Mouse (Mus musculus) frontal cortex, postnatal 36 days (tissue): ENCODE results near the gene Gsap.
"Not testable (repeated sequence)": the region's sequence is repeated elsewhere in the genome, so short reads cannot be mapped to it uniquely, and the experiment has no call there.

Experiments used
- DNase-seq, 2 experiments: peaks; one replicate each; pipeline ENCODE4 v3.0.0; 2022; ENCODE audit warnings: low spot score in 2 of 2

The Gsap gene

DNA sequence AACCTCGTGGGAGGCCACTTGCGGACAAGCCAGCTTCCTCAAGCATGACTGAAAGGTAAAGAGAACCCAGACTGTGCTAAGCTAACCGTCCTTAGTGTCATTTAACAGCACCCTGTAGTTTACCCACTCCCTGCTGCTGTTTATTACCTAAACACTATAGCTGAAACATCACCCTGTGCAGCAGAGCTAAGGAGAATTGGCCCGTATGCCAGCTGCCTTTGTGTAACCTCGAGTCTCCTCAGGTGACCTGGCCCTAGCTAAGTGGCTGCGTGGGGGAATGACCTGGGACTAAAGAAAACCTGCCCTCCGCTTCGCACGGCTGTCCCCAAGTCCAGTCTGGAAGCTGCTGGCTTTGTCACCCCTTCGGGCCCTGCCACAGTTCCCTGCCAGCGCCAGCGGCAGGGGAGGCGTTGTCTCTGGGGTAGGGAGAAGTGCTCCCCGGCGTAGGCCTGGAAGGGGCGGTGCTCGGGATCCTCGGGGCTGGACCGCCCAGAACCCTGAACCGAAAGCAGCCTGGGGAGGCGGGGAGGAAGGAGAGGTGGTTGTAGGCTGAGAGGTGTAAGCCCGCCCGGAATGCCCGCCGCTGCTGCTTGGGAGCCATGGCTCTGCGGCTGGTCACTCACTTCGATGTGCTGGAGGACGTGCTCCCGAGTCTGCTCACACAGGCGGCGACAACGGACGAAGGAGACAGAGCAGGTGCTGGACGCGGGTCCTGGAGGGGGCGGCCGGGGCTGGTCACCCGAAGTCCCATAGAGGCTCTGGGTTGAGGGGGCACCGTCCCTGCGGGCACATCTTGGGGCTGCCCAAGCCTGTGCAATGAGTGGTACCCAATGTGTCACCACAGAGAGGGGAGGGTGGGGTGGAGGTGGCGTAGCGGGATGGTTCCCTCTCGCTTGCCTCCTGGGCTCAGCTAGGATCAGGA lies at the start of gene Gsap:
TSS of gene Gsap (plus strand) at position 492 of the 922 bp plus-strand sequence.
- DNase-seq, result peak; percentile 30 to 57

DNA sequence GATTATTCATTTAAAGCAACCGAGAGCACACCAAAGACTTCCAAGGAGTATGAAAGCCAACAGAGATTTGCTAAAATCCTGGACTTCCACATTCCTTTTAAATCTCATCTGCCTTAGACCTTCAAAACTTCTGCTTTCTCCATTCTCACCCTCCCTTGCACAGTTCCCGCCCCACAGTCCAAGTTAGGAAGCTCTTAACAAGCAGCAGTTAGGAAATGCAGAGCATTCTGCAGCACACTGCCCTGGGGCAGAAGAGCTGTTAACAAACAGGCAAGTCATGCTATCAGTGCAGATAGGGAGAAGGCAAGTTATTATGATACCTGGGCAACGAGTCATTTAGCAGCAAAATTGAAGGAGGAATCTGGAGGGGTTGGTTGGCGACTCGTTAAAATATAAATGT lies 49.5 kb upstream of the Gsap start:
- DNase-seq, result no peak

DNA sequence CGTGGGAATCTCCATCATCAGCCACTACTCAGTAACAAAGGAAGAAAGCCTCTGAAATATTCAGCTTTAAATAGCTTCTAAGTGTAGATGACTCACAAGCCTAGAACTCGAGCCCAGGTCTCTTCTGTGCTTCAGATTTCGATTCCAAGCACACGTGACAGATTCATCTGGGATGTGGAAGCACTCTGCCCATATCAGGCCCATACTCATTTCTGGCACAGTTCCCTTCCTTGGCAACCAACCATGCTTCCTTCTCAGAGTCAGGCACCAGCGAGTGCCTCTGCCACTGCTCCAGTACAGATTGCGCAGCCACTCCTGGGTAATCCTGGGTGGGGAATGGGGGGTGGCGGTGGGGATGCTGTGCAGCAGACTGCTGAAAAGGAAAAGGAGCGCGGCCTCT lies 46.5 kb upstream of the Gsap start:
- DNase-seq, result peak; percentile 80 to 82

DNA sequence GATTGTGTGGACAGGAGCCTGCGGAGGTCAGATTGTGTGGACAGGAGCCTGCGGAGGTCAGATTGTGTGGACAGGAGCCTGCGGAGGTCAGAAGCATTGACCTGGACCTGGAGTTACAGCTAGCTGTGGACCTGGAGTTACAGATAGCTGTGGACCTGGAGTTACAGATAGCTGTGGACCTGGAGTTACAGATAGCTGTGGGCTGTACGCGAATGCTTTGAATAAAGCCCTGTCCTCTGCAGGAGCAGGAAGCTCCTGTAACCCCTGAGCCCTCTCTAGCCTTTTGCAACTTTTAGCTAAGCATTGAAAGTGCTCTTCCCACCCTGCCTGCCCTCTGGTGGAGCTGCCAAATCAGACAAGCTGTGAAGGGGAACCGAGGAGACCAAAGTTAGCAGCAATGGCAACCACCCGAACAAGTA lies 44.9 kb upstream of the Gsap start:
- DNase-seq, result not testable (repeated sequence)

DNA sequence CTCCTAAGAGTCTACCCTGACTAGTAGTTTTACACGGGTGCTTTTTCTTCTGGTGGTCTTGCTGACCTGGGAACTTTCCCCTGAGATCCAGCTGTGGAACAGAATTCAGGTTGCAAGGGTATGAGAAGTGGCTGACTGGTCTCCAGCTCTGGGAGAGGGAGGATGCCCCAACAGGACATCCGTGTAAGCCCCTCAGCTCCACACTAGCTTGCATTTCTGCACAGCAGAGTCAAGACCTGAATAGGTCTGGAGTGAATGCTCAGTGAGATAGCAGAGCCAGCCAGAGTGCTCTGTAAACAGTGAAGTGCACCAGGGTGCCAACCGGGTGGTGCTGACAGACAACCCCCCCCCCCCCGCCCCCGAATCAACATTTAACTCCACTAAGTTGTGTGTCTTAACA lies 44.4 kb upstream of the Gsap start:
- DNase-seq, result no peak

DNA sequence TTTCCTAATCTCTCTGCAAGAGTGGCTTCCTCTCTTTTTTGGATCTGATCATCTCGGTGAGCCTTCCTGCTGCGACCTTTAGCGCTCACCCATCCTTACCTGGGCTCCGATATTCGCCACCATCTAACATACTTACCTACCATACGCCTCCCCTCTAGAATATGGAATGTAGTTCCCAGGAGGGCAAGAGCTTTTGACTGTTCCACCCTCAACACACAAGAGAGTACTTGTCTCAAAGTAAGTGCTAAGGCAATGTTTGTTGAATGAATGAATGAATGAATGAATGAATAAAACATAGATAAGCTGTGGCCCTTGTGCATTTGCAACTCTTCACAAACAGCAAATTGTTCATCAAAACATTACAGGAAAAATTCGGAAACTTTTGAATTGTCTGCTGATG lies 43.0 kb upstream of the Gsap start:
- DNase-seq, result no peak

DNA sequence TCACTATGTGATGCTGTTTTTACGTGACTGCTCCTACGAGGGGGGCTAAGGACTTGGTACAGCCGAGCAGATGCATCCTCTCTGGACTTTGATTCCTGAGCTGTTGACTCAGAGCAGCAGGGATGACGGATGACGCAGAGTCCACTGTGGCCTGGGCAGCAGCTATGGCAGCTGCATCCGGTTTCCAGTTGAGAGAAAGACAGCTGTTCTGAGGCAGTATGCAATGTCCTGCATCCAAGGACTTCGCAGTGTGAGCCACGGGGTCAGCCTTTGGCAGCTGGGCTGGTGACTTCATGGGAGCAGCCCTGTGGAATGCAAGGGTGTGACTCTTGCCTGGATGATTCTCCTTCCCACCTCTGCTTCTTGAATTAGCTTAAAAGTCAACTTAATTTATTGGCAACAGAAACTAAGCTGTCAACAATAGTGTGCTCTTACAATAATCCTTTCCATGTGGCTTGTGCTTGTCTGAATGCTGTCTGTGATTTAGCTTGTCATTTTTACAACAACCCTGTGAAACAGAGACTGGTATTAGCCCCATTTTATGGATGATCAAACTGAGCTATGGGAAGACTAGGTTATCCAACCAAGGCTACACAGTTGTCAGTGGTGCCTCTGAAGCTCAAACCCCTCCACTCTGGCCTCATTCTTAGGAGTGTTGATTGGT lies 41.4 kb upstream of the Gsap start:
- no peak for DNase-seq

DNA sequence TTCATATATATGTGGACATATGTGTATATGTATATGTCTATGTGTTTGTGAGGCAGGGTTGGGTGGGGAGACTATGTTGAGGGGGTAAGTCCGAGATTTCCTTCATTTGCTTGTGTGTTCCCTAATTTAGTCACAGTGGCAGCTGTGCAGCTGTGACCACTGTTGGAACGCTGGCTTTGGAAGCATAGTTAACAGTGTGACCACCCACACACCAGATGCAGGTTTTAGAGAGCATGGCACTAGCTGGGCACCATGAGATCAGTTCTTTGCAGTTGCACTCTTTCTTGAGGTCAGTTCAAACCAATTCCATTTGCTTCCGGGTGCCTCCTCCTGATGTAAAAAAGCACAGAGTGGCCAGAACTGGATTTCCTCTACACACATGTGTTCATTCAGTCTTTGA lies 37.7 kb upstream of the Gsap start:
- no peak for DNase-seq

DNA sequence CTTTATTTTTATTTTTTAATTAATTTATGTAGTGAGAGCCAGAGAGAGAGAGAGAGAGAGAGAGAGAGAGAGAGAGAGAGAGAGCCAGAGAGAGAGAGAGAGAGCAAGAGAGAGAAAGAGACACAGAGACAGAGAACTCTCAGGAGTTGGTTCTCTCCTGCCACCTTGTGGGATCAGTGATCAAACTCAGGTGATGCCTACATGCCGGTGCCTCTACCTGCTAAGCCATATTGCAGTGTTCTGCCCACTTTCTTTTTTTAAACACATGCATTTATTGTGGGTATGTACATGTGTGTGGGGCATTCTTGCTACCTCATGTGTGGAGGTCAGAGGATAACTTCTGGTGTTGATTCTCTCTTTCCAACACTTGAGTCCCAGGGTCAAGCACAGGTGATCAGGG lies 32.4 kb upstream of the Gsap start:
- DNase-seq, result no peak

DNA sequence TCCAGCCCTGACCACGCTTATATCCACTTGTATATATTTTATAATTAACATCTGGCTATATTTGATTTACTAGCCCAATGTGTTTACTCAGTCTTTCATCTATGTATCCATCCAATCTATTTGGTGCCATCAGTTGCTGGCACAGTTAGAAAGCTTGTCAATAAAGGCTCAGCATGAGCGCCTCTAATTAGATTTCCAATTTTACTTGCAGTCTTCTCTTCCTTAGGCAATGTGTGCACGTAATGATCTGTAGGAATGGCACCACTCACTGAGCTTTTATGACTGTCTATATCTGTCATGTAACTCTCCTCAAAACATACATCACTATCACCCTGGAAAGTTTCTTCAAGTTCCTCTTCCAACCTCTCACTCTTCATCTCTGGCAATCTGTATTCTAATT lies 29.3 kb upstream of the Gsap start:
- no peak for DNase-seq

DNA sequence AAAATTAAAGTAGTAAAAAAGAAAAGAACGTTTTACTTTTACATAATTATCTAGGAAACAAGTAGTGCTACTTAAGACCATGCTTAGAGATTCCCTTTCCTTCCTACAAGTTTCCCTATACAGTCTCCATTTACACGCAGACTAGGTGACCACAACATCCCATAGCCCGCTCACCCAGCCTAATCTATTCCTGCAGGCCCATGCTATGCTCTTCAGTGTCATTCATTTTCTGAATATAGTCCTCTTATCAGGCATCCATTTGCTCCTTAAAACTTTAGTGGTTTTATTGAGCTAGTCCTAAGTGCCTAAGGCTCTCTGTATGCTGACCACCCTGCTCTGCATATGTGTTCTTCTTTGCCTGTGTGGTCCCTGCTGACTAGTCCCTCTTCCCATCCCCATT lies 26.5 kb upstream of the Gsap start:
- no peak for DNase-seq

DNA sequence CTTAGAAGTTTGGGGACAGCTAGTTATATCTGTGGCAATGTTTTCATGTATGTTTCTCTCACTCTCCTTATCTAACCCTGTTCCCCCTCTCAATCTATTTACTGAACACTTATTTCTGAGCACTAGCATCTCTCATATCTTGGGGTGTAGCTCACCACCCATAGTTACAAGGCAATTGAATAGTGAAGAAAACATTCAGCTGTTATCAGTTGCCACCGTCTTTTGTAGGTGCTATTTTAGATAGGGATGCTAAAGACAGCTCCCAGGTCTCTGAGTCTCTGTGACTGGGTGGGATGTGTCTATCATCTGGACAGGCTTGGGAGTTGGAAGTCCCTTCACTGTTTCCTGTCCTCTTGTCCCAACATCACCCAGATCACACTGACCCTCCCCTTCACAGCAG lies 25.3 kb upstream of the Gsap start:
- no peak for DNase-seq

DNA sequence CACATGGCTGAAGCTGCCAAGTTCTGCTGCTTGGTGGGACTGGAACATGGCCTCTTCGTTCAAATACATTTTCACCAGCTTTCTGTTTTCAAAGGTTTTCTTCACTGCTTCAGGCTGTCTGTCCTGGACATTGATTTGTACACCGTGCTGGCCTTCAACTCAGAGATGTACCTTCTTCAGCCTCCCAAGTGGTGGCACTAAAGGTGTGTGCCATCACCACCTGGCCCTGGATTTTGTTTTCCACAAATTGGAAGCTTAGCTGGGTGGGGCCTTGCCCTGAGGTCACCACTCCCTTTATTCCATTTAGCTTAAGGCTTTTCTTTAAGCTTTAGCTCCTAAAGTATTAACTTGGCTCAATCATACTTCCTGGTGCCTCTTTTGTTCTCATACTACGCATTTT lies 22.6 kb upstream of the Gsap start:
- no peak for DNase-seq

DNA sequence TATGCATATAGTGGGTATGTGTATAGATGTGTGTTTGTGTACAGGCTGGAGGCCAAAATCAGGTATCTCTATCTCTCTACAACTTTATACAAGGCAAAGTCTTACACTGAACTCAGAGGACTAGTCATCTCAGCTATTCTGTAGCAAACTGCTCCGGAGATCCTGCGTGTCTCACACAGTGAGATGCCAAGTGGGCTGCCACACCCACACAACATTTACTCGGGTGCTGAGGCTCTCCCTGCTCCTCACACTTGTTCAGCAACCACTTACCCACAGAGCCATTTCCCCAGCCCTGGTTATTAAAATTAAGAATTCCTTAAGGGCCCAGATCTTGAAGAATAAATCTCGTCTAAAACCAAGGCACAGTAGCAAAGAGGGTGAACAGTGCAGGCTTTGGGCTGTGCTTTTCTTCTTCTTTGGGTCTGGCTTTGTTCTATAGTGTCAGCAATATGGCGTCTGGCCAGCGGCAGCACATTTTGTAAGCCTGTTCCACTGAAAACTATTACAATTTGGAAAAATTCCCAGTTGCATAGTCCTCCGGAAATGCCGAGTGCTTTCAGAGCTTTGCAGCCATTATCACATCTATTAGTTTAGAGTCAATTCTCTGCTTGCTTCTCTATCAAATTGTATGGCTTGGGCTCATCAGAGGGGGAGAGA lies 17.2 kb upstream of the Gsap start:
- peak in 1 of 2 experiments; percentile 49 for DNase-seq

DNA sequence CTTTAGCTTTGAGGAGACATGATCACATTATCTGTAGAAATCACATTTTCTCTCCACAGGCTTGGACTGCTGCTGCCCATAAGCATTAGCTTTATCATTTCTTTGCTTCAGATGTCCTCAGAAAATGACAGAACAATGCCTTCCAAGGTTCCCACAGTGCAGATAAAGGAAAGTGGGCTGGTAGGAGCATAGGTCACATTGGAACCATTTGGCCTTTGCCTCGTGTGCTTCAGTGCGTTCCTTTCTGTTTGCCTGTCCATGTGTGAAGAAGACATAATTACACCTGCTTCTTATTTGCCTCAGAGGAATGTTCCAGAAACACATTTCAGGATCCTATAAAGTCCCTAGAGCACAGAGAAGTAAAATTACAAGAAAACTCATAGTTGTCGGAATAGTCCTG lies 16.7 kb upstream of the Gsap start:
- no peak for DNase-seq

DNA sequence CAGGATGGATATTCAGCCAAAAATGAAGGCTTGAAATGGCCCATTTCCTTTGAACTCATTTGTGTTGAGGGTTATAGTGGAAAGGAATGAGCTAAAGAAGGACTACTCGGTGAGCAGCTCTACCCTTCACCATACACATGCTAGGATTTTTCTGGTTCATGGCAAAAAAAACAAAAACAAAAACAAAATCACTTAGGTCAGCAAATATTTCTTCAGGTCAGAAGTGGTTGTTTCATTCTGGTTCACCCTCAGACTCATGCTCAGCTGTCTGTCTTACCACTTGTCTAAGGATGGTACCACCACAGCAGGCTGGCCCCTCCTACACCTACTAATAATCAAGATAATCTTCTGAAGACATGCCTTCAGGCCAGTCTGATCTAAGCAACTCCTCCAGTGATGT lies 16.2 kb upstream of the Gsap start:
- DNase-seq, result no peak

DNA sequence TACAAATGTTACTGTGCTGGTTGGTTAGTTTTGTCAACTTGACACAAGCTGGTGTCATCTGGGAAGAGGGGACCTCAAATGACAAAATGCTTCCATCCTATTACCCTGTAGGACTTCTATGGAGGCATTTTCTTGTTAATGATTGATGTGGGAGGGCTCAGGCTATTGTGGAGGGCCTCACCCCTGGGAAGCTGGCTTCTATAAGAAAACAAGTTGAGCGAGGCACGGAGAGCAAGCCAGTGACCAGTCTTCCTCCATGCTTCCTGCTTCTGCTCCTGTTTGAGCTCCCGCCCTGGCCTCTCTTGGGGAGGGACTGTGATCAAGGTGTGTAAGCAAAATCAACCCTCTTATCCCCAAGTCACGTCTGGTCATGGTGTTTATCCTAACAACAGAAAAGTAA lies 15.6 kb upstream of the Gsap start:
- DNase-seq, result no peak

DNA sequence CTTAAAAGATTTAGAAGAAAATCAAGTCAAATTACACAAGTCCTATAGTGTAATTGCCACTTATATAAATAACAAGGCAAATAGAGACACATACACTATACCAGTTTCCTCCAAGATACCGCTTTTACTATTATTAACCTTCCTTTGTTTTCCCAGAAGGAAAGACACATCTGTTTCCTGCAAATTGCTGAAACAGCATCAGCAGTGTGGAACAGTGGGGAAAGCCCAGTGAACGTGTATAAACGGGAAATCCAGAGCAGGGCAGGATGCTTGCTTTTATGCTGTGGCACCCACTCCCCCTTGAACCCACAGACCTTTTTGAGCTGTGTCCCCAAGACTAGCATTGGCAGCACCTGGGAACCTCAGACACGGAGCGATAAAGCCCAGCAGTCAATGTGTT lies 15.2 kb upstream of the Gsap start:
- DNase-seq, result no peak

DNA sequence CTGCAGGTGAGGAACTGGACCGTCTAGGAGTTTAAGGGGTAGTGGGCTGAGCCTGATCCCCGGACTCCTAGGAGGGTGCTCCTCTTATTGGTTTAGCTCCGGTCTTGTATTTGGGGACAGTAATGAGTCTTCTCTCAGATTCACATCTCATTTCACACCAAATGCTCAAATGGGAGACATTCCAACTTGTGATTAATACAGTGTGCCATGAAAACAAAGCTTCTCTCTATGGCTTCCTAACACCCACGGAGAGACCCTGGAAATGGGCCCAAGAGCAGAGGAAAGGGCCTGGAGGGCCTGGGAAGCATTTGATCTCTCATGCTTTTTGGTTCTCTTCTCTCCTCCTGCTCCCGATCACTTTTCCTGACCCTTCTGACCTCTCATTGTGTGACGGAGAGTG lies 14.7 kb upstream of the Gsap start:
- no peak for DNase-seq

DNA sequence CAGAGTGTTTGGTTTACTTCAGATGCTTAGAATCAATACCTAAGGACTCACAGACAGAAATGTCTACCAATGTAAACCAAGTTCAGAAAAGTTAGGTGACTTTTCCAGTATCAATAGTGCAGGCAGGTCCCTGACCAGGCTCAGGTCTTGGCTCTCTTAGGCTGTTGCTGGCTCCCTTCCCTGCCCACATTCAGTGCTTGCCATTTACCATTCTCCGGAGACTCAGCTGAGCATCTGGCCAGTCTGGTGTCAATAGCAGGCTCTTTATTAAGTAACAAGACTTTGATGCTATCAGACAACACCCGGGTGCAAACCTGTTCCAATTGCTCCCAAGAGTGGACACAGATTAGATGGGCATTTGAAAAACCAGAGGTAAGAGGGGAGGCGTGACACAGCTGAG lies 13.7 kb upstream of the Gsap start:
- DNase-seq, result no peak

DNA sequence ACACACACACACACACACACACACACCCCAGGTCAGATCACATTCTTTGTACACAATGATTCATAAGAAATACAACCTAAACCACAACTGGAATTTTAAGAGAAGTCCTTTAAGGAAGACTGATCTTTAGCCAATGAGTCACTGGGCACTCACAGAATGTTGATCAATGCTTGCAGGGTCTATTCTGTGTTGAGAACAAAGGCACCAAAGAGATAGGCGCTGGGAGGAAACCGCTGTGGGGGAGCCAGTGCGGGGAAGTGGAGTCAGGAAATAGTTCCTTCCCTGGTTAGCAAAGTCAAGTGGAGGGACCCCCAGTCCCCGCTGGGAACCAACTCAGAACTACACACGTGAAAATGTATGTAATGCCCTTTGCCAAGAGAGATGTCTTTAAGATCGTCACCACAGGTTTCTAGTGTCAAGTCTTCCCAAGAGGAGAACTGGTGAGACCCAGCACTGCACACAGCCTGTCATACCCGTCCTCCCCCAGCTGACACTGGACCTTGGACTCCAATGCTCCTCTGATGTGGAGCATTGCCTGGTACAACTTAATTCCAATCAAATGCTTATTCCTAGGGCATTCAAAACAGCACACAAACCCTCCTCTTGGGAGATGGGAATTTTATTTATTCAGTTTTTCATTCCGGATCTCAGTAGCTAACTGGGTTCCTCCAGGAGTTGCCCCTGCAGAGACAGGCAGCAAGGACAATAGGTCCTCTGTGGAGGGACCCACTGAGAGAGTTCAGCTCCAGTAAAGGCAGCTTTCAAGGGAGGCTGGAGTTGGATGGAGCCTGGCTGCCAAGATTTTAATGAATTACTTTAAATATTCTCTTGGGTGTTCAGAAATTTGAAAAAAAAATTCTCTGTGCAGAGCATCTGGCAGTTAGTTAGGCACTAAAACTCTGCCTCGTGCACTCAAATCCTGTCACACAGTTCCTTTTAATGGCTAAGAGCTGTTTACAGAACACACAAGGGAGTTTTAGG lies 10.6 kb upstream of the Gsap start:
- DNase-seq, result peak in 1 of 2 experiments; percentile 7

DNA sequence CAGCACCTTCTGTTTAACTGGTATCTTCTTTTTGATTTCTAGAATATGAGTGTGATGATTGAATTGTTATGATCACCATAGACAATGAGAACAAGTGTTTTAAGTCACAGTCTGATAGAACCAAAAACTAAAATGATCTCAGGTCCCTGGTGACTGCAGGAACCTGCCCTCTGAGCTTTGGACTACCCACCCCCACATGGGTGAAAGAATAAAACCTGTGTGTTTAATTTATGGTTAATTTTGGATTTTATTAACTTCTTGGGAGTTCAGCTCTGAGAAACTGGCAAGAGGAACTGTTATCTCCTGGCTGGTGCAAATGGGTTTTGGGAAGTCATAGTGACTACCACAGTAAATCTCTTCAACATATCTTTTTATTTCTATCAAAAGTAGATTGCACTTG lies 6.6 kb upstream of the Gsap start:
- no peak for DNase-seq
